Mouse (Mus musculus) urinary bladder, postnatal 36 days (tissue): Measurements from ENCODE around the gene Fbxo42.

ENCODE experiments used
- DNase-seq, 2 experiments: peaks; one replicate each; pipeline ENCODE4 v3.0.0; 2022; ENCODE audit warnings: low spot score in 2 of 2, mixed read lengths in 1 of 2

The Fbxo42 gene

DNA sequence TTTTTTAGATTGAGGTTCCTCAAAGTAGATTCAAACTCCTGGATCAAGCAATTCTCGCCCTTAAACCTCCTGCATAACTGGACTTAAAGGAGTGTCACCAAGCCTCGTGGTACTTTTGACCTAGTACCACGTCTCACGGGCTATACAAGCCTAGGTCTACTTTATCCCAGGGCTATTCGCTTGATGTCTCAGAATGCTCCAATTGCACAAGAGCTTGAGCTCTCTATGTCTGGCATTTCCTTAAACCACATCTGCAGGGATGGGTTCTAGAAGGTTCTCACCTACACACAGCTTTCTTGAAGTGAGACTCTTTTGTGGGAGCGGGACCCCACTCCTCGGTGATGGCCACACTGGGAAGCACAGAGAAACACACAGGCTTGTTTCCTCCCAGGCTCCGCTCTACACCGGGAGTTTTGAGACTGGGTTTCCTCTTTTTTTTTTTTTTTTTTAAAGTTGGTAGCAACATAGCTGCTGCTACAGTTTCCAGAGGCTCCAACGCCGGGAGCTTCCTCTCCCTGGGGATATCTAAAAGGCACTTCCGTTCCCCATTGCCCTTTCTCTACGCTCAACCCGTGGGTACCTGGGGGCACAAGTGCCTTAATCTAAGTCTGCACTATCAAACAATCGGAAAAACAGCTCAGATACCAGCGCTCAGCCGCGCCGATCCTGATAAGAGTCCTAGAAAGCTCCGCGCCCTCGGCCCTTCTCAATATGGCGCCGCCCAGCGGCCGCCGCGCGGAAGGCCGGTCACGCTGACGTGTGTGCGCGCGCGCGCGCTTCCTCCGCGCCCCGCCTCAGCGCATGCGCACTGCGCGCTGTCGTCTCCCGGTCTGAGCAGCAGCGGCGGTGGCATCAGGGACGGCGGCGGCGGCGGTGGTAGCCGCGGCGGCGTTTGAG lies at the start of gene Fbxo42:
Gene Fbxo42, plus strand, starts transcription at position 802 of the 897 bp plus-strand sequence.
- DNase-seq = peak; percentile 92 to 94

DNA sequence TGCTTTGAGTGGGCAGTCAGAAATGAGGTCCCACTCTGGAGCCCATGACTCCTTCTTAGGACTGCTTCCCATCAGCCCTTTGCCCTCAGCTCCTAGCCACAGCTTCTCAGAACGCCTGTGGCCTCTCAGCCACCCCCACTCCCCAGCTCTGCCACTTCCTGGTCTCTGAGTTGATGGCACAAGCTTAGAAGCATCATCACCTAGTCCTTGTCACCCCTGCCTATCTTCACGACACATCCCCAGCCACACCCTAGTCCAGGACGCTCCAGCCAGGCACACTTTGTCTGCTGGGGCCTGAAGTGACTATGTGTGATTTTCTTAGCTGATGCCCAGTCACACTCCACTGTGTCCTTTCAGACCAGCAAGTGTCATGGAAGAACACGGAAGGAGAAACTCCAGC lies 48.8 kb upstream of the Fbxo42 start:
- no peak for DNase-seq

DNA sequence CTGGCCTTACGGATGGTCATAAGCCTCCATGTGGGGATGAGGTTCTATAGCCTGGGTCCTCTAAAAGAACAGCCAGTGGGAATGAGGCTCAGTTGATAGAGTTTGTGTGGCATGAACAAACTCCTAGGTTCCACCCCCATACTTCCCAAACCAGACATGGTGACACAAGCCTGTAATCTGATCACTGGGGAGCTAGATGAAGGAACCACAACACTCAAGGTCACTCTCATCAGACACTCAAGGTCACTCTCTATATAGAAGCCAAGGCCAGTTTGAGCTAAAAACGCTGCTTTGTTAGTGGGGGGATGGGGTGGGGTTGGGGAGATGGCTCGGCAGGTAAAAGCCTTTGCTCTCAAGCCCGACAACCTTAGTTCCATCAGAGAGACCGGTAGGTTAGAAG lies 47.8 kb upstream of the Fbxo42 start:
- DNase-seq = no peak

DNA sequence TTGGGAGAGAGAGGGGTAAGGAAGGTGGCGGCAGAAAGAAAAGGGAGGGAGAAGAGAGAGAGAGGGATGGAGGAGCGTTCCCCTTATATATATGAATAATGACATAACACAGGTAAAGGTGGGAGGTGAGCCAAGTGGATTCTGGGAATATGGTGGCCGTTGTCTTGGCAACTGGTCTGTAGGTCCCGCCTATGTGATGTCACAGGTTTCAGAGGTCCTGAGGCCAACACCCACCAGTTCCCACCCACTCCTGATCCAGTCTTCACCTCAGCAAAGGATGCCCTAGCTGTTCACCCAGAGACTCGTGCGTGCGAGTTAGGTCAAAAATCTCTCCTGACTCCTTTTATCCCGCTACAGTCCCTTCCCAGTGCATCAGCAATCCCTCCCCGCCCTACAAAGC lies 46.4 kb upstream of the Fbxo42 start:
- DNase-seq = no peak

DNA sequence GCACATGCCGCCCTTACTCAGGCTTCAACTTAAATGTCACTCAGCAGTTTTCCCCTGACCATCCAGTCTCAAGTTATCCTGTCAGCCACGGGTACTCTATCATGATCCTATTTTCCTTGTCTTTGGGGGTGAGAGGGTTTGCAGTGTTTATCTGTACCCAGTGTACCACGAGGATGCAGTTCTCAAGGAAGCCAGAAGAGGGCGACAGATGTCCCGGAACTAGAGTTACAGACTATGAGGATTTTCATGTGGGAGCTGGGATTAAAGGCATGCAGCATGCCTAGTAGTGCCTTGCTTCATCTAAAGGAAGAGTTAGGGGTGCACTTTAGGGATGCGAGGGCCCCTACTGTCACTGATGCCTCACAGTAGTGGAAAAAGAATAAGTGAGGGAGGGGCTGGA lies 45.9 kb upstream of the Fbxo42 start:
- DNase-seq = no peak

DNA sequence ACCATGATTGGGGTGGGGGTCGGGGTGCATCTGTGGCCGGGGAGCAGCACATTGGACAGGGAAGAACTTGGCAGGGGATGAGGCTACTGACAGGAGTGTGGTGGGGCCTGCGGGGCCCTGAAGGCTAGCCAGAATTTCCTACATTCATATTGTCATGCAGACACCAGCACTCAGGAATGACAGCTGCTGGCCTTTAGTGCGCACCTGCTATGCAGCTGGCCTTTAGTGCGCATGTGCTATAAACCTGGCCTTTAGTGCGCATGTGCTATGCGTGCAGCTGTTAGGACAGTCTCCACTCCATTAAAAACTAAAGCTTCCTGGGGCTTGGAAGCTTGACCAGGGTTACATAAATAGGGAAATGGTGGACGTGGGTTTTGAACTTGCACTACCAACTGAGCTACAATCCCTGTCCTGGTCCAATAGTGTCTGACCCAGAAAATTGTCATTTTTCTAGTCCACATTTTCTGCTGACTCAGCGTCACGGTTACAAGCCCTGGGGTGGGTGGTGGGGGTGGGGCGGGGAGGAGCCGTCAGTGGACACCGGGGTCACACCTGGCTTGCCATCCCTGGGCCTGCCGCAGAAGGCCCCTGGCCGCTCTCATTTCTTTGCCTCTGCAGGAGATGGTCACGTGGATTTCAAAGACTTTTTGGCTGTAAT lies 41.1 kb upstream of the Fbxo42 start:
- DNase-seq = no peak

DNA sequence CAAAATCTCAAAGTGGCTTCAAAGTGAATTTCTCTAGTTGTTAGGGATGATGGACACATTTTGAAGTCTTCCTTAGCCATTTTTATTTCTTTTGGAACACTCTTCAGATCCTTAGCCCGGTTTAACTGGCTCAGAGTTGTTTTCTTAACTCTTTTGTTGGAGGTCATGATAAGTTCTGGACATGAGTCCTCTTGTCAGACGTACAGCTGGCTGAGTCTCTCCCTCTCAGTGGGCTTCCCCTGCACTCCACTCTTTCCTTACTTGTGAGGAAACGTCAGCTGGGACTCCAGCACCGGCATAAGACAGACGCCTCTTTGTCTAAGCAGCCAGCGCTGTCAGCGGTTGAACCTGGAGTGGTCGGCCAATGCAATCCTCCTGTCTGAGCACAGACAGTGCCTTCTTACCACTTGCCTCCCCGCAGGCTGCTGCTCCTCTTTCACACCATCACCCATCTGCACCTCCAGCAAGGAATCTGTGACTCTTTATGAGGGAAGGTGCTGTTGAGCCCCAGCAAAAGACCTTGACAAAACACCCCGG lies 39.4 kb upstream of the Fbxo42 start:
- no peak for DNase-seq

DNA sequence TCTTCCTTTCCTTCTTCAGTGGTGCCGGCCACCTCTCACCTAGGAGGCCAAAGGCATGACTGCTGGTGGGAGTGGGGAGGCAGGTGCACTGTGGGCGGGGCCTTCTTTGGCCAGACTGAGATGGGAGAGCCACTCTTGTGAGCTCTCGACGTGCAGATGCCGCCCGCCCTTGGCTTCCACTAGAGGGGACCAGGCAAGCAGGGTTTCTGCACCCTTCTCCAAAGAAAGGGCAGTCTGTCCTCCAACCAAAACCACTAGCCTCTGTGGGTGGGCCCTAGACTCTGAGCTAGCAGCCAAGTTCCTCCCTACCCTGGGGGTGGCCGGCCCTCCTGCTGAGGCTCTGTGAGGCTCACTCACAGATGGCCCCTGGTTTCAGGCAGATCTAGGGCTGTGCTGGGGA lies 33.9 kb upstream of the Fbxo42 start:
- no peak for DNase-seq

DNA sequence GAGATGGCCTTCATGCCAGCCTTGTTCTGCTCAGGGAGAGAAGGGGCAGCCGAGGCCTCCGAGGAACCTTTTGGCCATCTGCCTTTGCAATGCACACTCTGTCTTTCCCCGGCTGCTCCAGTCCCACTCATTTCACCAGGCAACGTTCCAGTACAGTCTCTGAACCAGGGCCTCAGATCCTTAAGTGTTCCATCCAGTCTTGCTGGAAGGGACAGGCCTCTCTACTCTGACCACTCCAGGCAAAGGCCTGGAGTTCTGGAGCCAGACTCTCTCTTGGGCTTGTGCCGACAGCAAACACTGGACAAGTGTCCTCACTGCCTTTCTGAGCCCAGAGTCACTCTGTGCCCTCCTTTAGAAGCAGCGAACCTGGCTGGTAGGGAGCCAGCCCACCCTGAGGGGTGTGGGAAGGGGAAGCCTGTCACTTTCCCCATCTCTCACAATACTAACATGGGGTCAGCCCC lies 33.2 kb upstream of the Fbxo42 start:
- DNase-seq = no peak

DNA sequence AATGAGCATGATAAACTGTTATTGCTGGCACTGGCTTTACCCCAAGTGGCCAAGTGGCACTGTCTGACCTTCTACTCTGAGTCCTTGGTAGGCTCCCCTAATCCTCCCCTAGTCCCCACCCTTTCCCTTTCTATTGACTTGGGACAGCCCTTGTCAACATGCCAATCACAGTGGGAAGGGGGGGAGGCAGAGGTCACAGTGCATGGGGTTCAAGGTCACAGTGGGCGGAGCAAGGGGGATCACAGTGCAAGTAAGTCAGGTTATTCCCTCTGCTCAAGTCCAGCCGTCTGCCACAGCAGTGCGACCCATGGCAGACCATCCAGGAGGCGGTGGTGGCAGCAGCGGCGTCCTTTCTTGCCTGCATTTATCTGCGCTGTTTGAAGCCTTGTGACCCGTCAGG lies 32.3 kb upstream of the Fbxo42 start:
- DNase-seq = no peak

DNA sequence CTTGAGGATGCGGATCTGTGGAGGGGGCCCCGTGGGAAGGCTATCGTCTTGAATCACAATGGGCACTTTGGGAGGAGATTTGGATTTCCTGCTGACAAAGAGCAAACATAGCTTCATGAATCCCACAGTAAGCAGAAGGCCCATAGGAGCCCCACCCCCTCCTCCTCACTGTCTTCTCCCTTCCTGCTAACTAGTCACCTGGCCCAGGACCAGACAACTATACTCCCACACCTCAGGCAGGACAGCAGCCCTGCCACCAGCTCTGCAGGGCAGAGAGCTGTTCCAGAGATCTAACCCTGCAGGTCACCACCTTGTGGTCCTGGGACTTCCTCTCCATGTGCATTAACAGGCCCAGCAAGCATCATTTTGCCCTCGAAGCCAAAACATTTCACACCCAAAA lies 29.0 kb upstream of the Fbxo42 start:
- DNase-seq = no peak

DNA sequence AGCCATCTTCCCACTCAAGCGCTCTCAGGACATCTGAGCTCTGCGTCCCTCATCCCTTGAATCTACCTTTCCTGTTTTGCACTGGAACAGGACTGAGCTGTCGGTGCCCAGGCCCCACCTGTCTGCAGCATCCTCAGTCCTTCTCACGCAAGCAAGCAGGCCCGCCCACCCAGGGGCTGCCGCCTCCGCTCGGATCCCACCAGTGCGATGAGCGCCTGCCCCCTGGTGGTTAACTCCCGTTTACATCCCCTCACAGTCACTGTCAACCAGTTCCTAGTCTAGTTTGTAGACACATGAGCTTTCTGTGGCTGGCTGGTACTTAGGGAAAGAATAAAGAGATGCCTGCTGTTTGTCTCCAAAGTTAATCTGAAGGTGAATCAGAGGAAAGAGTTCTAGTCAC lies 27.0 kb upstream of the Fbxo42 start:
- no peak for DNase-seq

DNA sequence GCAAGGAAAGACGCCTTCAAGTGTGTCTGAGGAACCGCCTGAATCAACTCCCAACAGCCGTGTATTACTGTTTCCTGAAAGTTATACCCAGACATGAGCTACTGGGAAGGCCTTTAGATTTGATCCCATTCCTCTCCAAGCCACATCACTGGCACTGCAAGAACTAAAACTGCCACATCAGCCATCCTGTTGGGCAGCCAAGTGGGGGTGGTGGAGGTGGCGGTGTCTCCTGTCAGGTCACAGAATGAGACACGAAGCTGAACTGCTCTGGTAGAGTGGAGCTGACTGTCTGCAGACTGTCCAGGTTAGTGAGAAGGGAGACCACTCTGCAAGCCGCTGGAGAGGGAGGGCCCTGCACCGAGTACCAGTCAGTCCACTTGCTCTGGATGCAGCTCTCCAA lies 25.1 kb upstream of the Fbxo42 start:
- DNase-seq = no peak

DNA sequence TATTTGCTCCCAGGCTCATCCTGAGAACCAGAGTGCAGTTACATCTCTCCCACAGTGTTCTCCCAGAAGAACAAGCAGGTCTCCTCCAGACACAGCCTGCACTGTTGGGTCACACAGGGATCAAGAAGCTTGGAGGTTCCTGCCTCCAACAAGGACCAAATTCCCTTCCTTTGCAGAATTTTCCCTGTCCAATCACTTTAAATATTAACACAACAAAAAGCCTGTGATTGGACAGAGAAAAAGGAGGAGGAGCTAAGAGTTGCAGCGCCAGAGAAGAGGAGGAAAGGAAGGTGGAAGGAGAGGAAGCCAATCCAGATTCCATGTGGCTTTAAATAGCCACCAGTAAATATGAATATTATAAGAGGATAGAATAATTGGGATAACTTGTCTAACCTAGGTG lies 24.6 kb upstream of the Fbxo42 start:
- no peak for DNase-seq

DNA sequence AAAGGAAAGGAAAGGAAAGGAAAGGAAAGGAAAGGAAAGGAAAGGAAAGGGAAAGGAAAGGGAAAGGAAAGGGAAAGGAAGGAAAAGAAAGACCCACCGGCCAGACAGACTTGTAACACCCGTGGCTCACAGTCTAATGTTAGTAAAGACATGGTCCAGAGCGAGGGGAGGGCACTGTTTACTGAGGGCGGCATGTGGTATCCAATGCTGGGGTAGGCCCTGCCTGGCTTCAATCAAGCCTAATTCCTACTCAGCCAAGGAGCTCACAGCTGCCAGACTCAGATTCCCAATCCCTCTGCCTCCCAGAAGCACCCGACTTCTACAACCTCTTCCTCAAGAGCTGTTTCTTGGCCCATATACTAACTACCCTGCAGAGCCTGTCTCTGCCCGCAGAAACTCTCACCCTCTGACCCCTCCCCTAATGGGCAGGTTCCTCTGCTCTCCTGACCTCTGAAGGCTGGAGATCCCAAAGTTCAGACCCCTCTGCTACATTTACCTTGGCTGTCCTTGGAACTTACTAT lies 18.5 kb upstream of the Fbxo42 start:
- no peak for DNase-seq

DNA sequence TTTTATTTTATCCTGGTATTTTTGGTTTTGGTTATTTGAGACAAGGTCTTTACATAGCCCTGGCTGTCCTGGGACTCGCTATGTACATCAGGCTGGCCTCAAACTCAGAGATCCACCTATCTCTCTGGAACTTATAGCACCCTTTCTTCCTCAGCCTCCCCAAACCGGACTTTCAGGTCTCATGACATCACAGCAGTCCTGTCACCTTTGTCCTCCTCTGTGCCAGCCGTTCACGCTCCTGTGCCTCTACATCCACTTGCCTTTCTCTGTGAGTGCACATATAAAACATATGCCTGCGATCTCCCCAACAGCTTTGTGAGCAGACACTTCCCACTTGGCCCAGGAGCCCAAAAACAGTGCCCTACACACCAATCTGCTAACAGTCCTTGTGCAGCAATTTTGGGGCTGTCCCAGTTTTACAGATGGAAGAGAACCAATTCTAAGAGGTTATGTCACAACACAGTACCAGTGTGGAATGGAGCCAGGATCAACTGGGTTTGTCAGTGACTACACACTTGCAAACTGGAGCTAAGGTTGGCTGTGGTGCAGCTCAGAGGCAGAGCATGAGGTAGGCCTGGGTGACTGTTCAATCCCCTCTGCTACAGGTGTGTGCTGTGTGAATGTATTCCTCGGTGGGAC lies 16.9 kb upstream of the Fbxo42 start:
- peak; percentile 70 to 75 for DNase-seq

DNA sequence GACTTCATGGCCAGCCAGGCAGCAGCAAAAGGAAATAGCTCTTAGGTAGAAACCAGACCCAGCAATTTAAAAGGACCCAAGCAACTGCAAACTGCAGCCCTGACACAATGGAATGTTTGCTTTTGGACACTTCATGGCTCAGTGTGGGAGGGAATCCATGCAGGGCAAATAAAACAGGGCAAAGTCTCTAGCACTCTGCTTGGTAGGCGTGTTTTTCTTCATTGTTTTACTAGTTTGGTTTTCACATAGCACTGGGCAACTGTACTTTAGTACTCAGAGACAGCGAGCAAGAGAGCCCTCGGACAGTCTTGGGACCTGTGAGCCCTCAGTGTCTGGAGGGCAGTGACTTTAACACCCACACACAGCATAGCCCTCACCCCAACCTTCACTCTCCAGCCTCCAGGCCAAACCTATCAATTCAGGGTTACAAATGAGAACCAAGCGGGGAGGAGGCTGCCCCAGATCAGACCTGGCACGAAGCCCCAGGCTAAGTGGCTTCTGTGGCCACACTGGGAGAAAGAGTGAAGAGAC lies 16.1 kb upstream of the Fbxo42 start:
- DNase-seq = no peak

DNA sequence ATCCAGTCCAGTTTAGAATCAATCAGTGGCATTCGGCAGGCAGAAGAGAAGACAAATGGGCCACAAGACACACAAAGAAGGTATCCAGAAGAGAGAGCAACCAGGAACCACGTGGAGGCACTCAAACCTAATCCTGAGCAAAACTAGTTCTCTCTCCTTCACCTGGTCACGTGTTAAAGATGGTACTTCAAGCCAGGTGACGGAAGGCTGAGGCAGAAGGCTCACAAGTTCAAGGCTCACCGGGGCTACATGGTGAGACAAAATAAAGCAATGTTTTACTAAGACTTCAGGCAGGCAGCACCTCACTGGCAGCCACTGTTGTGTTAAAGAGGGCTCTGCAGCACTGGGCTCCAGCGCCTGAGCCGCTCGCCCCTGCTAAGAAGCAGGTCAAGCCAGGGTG lies 15.5 kb upstream of the Fbxo42 start:
- DNase-seq = no peak

DNA sequence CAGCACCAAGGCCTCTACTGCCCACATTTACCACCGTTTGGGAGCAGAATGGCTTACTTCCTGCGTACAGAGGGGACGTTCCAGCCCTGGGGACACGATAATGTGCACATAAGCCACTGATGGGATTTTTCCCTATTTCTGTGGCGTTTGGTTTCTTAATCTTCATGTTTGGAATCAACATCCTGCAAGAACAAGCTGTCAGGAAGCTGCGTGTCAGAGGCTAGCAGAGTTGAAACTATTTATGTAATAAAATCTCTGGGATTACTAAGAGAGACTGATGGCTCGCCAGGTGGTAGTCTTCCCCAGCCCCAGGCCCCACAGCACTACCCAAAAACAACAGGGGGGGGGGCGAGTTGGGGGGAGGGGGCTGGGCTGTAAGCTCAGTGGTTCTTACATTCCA lies 14.5 kb upstream of the Fbxo42 start:
- DNase-seq = no peak

DNA sequence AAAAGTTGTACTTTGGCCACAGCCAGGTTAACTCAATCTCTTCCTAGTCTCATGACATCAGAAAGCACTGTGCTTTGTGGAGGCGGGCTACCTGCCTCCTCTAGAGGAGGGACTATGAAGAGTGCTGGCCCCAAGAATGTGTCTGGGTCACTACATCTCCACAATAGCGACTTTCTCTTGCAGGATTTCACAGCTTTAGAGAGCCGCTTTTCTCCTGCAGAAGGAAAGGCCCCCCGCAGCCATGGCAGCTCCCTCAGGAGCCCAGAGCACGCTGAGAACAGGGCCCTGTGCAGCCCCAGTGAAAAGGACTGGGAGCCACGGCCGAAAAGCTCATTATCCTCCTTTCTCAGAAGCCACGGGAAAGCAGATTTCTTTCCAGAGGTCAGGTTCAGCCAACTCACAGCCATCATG lies 13.7 kb upstream of the Fbxo42 start:
- DNase-seq = no peak

DNA sequence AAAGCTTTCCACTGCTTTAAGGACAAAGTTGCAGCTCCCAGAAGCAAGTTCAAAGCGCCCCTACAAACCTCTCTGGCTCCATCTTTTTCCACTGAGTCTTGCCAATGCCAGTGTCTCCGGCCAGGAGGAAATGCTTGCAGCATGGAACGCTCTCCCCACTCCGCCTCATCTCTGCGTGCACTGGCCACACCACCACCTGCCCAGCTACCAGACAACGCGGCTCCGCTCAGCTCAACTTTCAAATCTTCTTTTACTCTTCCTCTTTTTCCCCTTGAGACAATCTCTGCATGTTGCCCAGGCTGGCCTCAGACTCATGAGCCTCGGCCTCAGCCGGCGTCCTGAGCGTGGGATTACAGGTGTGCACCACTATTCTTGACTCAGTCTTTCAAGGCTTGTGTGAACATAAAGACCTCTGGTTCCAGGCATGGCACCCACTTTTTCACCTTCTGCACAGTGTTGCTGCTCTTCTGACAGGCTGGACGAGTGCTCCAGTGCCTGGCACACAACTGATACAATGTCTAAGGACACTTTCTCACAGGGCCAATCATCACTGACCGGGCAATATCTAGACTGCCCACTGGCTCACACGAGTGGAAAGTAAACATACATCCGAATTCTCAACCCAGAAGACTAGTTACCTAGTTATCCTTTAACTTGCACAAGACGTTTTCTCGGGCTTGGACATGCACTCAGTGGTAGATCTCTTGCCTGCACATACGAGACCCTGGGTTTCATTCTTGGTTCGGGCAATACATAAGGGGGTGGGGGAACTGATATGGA lies 12.8 kb upstream of the Fbxo42 start:
- no peak for DNase-seq
